Mouse (Mus musculus): ENCODE measurements around the gene 1700008O03Rik.

Gene 1700008O03Rik

DNA sequence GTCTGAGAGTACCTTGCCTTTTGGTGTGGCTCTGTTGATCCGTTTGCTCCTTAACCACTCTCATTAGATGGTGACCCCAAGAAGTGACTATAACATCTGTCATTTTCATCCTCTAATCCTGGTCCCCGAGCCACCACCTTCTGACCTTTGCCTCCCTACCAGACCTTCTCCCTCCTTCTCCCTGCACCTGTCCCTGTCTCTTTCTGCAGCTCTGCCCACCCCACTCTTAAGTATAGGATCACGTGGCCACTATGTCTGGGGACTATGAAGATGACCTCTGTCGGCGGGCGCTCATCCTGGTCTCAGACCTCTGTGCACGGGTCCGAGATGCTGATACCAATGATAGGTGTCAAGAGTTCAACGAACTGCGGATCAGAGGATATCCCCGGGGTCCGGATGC lies at the start of gene 1700008O03Rik:
1700008O03Rik (minus strand) TSS at position 101 of the 400 bp plus-strand sequence.
- DNase-seq = no peak

DNA sequence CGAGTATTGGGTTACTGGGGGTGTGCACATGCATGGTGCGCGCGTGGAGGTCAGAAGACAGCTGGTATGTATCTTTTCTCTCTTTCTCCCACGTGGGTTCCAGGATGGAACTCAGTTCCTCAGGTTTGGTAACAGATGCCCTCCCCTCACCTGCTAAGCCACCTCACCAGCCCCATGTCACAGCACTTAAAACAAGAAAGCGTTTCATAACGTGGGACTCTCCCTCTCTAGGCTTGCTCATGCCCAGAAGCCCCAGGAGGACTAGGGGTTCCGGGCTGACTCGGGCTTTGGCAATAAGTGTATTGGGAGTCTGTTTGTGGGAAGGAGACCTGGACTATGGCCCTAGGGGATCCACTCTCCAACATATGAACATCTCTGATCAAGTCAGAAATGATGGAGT lies 48.5 kb upstream of the 1700008O03Rik start:
- no peak for DNase-seq

DNA sequence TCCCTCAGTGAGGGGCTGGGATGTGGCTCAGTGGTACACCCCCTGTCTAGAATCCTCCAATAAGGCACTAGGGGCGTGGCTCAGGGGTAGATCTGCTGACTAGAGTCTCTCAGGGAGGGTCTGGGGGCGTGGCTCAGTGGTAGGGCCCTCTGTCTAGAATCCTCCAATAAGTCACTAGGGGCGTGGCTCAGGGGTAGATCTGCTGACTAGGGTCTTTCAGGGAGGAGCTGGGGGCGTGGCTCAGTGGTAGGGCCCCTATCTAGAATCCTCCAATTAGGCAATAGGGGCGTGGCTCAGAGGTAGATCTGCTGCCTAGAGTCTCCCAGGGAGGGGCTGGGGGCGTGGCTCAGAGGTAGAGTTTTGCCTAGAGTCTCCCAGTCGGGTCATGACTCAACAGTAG lies 47.8 kb upstream of the 1700008O03Rik start:
- no peak for DNase-seq

DNA sequence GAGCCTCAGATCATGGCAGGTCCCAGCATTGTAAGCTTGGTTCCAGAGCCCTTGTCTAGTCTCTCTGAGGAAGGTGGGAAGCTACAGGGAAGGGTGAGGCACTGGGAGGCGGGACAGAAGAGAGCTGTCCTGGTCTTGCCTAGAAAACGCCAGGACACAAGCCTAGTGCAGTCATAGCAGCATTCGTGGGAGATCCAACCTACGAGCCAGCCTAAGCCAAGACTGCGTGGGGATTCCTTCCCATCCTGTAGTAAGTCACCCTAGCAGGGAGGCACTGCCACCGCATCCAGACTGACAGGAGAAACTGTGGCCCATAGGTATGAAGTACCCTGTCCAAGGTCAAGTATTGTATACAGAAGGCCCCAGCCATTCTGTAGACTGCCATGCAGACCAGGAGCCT lies 46.9 kb upstream of the 1700008O03Rik start:
- DNase-seq = no peak

DNA sequence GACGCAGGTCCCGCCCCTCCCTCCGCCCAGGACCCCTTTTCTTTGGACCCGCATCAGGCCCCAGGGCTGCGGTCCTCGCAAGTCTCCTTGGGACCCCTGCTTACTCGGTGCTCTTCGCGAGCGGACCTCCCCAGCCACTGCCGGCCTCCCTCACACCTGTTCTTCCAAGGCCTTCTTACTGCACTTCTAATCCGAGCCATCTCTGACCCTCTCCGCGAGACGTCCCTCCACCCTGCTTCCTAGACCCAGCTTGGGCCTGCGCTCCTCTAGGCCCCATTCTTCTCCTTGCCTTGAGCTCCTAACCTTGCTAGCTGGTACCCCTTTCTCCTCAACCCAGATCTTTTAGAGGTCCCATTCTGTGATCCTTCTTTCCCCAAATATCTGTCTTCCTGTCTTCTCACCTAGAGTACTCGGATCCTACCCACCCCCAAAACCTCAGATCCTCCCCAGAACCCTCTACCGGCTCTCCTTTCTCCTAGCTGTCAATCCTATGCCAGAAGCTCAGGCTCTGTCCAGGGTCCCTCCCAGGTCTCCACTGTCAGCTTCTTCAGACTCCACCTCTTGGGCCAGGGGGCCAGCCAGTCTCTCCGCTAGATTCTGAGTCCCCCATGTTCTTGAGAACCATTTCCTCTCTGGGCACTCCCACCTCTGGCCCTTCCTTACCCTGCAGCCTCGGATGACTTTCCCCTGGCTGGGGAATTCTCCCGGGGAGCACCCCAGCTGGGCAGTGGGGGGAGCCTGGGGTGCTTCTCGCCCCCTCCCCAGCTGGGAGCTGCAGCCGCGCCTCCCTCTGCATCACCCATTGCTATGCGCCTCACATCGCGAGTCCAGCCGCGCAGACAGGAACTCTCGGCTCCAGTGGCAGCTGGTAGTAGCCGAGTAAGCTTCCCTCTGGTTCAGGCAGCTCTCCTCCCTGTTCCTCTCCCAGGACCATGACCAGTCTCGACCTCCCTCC lies 44.2 kb upstream of the 1700008O03Rik start:
- DNase-seq = no peak

DNA sequence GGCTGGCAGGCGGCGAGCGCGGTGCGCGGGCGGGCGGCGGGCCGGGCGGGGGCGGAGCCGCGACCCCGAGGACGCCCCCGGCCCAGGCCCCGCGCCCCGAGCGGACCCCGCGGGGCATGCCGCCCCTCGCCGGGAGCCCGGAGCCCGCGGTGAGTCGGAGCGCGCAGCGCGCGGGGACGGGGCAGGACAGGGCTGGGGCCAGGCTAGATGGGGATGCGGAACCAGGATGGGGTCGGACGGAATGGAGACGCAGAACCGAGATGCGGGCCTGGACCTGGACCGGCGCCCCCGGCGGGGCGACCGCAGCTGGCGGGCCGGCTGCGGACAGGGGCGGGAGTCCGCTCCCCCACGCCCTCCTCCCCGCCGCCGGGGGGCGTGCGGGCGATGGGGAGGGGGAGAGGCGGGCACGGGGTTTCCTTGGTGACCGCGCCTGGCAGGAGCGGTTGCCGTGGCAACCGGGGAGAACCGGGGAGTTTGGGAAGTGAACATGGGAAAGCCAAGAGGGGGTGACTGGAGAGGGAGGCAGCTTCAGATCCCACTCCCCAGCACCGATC lies 43.4 kb upstream of the 1700008O03Rik start, which contains the start of gene Lrrc4b:
Lrrc4b (plus strand) TSS at position 51 of the 554 bp plus-strand sequence.
- DNase-seq = no peak

DNA sequence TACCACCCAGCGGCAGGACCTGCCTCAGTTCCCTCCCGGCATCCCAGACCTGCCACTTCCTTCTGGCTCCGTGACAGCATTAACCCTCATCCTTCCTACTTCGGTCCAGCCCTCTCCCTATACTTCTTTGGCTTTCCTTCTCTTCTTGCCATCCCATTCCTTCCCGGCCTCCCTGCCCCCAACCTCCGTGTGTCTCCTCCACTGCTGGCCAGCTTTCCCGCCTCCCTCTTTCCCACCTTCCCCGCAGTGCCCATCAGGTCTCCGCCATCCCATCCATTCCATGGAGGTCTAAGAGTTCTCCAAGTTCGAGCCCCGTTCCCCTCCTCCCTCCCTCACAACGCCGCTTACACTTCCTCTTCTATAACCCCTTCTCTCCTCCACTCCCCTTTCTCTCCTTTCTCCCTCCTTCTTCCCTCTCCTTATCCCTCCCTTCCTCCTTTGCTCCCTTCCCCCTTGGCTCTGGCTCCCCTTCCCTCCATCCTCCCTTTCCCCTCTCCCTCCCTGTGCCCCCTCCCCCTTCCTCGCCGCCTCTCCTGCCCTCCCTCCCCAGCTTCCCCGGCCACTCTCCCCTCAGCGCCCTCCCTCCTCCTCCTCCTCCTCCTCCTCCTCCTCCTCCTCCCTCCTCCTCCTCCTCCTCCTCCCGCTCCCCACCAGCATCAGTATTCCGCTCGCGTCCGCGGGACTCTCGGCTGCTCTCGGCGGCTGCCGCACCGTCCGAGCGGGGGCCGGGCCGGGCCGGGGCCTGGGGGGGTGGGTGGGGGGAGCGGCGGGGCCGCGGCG lies 42.7 kb upstream of the 1700008O03Rik start:
- no peak for DNase-seq

DNA sequence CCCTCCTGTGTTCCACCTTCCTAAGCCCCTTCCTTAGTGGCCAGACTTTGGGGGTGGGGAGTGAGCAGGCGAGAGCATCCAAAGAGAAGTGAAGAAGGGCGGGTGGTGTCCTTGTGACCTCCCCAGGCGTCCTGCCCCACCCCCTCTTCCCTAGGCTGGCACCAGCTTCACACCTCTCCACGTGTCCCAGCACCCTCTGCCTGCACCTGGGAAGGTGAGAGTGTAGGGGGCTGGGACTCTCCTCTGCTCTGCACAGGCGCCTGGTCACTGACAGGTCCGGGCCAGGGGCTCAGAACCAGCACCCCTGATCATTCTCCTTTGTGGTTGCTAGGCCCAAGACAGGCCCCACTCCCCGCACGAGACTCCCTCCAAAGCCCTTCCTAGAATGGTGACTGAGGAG lies 42.0 kb upstream of the 1700008O03Rik start:
- no peak for DNase-seq

DNA sequence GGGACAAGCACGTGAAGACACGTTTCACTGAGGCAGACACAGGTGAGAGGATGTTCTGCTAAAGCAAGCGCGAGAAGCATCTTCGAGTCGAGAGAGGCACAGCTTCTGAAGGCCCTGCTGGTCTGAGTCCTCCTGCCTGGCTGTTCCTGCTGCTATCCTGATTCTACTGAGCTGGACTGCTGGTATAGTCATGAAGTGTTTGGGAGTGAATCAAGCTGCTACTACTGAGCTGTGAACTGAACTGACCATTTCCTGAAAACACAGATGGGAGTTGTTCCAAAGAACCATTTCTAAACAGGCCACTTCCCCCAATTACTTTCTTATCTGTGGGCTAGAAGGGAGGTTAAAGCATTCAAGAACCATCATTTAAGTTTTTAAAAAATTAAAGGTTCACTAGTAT lies 27.7 kb upstream of the 1700008O03Rik start:
- no peak for DNase-seq

DNA sequence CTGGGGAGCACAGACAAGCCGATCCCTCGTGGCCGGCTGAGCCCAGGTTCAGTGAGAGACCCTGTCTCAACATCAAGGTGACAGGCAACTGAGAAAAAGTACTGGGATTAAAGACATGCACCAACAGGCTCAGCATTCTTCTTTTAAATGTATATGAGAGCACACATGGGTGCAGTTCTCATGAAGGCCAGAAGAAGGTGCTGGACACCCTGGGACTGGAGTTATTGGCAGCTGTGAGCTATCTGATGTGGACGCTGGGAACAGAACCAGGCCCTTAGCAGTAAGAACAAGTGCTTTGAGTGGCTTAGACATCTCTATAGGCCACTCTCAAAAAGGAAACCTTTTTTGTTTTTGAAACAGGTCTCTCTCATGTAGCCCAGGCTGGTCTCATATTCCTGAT lies 25.5 kb upstream of the 1700008O03Rik start:
- no peak for DNase-seq

DNA sequence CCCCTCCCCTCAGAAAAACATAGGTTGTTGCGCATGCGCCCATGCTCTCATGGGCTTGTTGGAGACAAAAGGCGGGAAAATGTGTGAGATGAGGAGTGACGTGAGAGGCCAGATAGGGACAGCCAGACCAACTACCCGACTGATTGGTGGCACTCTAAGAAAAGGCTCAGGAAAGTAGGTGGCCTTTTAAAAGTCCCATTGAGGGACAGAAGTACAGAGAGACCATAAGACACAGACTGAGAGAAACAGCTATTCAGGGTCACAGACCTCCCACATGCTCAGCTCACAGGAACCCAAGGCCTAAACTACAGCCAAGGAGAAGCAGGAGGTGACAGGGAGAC lies 20.4 kb upstream of the 1700008O03Rik start:
- DNase-seq = no peak

DNA sequence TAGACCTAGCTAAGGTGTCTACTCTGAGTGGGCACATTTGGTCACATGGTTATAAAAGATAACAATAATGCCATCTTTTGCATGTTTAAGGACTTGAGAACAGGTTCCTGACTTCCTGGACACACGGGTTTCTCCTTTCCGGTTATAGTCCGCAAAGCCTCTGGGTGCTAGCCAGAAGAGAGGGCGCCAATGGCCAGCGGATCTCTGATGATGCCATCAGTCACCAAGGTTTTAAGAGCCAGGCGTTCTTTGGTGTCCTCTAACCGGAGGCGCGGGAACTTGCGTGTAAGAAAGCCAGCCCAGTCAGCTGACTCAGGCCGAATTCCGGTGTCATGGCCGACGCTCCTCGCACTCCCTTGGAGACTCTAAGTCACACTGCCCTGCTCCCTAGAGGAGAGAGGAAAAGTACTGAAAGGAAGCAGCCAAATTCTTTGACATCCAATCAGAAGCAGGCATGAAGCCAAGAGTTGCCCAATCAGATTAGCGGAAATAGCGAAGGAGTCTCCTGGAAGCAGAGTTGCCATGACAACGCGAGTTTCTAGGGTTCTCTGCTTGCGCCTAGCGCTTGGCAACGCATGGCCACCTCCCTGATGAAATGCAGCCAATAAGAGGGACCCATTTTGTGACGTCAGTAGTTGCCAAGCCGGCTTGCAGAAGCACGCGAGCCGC lies 19.9 kb upstream of the 1700008O03Rik start:
- DNase-seq = peak; percentile 65 to 83

DNA sequence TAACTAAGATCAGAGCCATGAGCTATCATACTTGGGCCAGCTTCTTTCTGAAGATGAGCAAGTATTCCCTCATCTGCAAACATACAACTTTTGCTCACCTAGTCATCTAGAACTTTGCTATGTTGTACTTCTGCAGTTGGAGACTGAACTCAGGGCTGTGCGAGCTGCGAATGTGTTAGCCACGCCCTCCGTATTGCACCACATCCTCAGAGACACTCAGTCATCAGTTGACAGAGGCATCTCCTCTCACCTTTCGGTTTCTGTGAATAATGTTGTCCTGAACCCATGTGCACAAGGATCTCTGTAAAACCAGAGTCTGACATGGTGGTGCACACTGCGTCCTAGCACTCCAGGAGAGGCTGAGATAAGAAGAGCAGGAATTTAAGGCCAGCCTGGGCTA lies 16.1 kb upstream of the 1700008O03Rik start:
- DNase-seq = no peak

DNA sequence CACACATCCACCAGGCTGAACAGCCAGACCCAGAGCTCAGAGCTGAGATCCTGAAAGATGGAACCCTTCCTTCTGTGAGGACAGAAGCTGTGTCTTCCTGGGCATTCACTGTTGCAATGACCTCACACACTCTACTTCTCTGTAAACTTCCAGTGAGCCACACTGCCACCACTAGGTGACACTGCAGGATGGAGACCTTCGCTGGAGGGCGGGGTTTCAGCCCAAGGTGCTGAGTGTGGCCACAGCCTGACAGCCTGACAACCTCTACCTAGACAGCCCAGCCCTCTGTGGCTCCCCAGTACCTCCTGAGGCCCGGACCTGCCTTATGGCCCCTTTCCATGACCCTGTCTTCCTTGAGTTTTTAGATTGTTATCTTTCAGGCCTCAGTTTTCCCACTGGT lies 12.9 kb upstream of the 1700008O03Rik start:
- peak; percentile 33 to 43 for DNase-seq

DNA sequence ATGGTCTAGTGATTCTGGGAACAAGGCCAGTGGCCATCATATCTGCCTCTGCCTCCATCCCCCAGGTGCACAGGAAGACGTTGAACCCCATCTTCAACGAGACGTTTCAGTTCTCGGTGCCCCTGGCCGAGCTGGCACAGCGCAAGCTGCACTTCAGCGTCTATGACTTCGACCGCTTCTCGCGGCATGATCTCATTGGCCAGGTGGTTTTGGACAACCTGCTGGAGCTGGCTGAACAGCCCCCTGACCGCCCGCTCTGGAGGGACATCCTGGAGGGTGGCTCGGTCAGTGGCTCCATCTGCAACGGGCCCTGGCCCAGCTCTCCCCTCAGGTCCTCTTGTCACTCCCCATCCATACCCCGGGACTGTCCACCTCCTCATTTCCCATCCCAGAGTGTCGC lies 7.7 kb upstream of the 1700008O03Rik start:
- no peak for DNase-seq

DNA sequence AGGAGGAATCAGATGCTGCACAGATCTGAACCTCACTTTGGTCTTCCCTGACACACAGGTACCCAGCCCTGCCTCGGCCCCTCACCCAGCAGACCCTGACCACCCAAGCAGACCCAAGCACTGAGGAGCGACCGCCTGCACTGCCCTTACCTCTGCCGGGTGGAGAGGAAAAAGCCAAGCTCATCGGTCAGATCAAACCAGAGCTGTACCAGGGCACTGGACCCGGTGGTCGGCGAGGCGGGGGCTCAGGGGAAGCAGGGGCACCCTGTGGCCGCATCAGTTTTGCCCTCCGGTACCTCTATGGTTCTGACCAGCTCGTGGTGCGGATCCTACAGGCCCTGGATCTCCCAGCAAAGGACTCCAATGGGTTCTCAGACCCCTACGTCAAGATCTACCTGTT lies 6.7 kb upstream of the 1700008O03Rik start:
- no peak for DNase-seq

DNA sequence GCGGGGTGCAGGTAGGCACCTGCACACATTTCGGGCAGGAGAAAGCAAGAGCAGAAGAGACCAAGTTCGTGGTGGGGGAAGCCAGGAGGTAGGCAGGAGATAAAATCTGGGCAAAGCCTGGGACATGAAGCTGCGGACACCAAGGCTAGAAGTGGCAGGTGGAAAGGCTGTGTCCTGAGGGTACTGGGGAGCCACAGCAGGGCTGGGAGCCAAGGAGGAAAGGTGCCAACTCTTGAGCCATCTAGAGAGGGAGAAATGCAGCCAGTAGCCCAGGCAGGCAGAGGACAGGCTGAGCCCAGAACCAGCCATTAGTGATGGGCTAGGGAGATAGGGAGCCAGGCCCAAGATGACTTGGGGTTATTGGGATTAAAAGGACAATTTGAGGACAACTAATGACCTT lies 6.2 kb upstream of the 1700008O03Rik start:
- no peak for DNase-seq

DNA sequence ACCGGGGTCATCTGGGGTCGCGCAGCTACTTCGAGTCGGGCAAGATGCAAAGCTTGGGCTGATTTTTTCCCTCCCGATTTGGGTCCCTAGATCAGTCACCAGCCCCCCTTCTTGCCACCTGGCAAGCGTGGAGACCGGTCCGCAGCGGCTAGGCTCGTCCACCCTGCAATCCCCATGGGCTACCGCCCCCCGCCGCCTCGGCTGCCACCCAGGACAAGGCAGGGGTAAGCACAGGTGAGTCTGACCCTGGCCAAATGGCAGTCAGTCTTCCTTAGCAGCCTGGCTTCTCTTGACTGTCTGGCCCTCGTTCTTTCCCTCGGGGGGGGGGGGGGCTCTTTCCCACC lies 932 bp downstream of the 1700008O03Rik start:
- DNase-seq = no peak

DNA sequence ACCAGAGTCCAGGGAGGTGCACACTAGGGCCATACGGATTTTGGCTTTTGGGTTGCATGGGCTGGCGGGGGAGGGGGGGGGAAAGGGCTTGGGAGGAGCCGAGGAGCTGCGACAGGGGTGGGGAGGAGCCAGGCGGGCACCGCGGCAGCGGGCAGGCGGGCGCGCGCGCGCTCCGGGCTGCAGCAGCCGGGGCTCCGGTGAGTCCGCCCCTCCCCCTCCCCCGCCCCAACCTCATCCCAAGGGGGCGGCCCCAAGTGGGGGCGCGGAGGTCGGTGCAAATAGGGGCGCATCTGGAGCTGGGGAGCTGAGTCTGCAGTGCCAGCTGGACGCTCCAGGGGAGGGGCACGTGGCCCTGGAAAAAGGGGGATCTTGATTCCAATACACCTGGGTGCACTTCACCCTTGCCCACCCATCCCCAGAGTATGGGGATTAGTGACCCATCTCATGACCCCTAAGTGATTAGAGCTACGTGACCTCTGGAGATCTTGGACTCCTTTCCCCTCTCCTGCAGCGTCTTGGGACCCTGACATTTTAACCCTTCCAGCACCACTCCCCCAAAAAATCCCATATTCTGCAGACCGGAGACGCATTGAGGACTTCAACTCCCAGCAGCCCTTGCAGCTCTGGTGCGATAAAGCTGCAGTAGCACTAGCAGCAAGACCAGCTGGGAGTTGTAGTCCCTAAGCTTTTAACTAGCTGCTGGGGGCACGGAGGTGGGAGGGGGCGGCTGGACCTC lies 1.5 kb downstream of the 1700008O03Rik start, which contains the start of gene Syt3:
Syt3 (plus strand) TSS at position 123 of the 736 bp plus-strand sequence.
- peak; percentile 35 to 39 for DNase-seq

DNA sequence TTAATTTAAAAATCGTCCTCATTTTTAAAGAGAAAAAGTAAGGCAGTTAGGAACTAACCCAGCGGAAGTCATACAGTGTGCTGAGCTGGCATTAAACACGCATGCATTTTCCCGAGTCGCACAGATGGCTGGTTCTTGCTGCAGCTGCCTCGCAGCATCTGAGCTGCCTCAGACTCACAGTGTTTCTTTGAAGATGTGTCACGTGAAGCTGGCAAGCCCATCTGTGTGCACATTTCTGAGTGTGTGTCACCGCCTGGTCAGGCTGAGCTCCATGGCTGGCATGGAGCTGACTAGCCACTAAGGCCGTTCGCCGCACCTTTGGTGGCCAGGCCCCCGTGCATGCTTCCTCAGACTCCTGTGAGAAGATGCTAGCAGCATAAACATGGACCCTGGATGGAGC lies 3.1 kb downstream of the 1700008O03Rik start:
- peak; percentile 46 to 49 for DNase-seq

DNA sequence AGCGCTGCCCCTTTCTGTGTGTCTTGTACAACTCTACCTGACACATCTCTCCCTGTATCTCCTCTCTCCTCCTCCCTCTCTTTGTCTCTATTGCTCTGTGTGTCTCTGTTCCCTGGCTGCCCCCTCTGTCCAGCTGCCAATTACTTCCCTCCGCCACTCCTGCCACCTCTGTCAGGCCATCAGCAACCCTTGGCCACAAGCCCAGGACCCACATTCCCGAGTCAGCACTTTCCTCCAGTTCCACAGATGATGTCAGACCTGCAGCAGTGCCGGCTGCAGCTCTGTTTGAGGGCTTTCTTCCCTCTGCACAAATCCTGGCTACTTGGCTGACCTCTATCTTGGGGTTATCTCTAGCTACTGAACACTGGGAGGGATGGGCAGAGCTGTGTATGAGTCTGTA lies 7.3 kb downstream of the 1700008O03Rik start:
- DNase-seq = no peak

DNA sequence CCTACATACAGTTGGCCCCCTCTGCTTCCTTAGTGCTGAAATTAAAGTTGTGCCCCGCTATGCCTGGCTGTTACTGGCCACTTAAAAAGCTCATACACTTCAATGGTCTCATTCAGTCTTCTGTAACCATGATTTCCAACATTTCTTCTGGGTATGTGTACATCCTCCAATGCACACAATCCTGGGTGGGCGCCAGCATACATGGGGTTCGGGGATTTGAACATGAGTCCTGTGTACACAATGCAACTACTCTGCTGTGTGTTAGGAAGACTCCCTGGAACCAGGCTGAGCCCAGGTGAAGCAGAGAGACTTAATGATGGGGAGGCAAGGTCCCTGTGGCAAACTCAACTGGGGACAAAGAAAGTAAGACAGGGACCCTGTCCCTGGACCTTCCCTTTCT lies 9.8 kb downstream of the 1700008O03Rik start:
- DNase-seq = no peak

Data from thymus, adult 18-20 months (tissue).